Mouse (Mus musculus) ovary, postnatal 36 days (tissue): ENCODE measurements at regions not wholly inside any gene's neighbourhood (a gene's known extent, or its start where the extent isn't known, plus 50 kb on each side); places are given as distances from the start of the nearest gene placed in this dataset.

Source experiments
- DNase-seq: peaks from one replicate; pipeline ENCODE4 v3.0.0; 2022; ENCODE audit warnings: low spot score, mixed read lengths

GRCm38 (mm10) chr17:64916657-64917056 lies 80.8 kb upstream of the 4930583I09Rik start:
- DNase-seq, result no peak

DNA sequence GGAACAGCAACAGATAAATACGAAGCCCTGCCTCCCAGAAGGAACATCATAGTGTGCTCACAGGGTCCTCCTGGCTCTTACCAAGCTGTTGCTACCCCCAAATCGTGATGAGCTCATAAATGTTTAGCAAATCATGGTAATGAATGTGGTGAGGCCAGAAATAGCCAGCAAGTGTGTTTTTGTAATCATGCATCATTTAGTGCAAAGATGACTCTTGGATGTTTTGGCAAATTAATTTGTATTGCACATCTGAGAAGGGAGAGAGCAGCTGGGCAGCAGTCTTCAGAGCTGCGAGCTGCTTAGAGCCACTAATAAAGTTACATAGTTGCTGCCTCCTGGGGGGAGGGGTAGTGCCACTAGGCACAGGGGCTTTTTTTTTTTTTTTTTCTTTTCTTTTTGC lies 79.8 kb upstream of the 4930583I09Rik start:
- no peak for DNase-seq

GRCm38 (mm10) chr17:64915025-64915424 lies 79.2 kb upstream of the 4930583I09Rik start:
- DNase-seq, result peak; percentile 15

- DNase-seq, result peak; percentile 43
Measured at GRCm38 (mm10) chr17:64914302-64914701, 78.4 kb upstream of the 4930583I09Rik start.

DNA sequence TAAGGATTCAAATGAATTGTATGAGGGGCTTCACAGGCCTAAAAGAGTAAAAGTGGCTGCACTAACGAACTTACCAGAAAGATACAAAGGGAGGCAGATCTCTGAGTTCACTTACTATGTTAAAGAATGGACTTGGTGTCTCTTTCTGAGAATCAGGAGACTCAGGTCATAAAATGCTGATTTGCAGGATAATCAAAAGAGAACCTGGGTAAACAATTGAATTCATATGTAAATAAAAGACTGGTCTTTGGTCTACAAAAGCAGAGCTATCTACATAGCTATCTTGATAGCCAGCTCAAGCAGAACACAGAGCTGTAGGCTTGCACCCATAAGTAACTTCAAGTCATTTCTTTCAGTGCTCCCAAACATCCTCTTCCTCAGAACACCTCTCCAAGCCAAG lies 72.8 kb upstream of the 4930583I09Rik start:
- no peak for DNase-seq

- no peak for DNase-seq
Measured at GRCm38 (mm10) chr17:64901721-64902623, 66.1 kb upstream of the 4930583I09Rik start.

GRCm38 (mm10) chr17:64897473-64897872 lies 61.6 kb upstream of the 4930583I09Rik start:
- DNase-seq, result no peak

DNA sequence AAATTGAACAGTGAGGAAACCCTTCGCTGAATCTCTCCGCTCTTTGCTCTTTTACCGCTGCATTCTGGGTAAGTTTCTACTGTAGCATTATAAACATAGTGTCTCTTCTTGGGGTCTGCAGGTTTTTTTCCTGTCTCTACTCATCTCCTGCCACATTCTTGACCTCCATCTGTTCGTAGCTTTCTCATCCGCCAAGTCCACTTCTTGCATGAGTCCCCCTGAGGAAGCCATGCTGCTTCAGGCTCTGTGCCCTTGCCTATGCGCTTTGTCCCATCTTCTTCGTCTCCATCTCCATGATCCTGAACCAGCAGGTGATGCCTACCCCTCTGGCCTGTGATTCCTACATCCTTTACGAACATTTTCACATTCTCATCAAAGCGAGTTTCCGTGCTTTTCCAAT lies 60.0 kb upstream of the 4930583I09Rik start:
- no peak for DNase-seq

DNA sequence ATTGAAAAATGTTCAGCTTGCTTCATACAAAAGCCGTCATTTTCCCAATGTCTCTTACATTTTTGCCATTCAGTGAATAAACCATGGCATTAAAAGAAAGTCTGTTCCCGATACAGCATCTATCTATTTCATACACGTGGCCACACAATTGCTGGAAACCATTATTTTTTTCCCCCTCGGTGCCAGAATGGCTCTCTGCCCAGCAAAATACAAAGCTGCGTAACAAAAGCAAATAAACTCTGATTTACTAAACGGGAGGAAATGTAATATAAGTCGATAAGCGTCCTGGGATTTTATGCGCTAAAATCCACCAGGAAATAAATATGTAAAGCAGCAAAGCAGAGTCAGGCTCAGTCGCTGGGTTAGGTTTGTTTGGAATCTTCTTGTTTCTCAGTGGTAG lies 59.6 kb upstream of the 4930583I09Rik start:
- no peak for DNase-seq

DNA sequence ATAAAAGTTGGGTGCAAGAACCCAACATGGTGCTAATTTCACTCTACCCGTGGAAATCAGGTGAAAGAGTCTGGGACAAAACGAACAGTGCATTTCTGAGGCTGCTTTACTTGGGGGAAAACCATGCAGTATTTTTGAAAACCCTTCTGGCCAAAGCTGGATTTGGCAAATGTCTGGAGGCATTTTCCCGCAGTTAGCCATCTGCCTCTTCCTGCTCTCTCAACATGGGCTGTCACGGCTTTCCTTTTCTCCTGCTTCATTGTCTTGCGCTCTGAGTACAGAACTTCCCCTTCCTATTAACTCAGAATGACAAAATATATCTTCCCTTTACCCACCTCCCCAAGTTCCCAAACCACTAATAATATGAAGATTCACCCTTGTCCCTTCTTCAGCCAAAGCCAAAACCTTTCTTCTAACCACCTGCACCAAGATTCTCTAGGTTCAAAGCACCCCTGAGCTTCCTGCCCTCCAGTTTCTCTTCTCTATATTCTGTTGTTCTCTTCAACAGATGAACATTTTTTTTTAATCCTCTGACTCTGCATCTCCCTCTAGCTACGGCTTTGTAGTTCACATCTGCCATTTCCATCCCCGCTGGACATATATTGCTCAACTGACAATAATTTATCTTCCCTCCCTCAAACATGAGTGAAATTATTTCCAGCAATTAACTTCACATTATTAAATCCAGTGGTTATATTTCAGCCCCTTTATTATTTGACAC lies 57.5 kb upstream of the 4930583I09Rik start:
- DNase-seq, result no peak
